Mouse (Mus musculus) cerebellum, adult 11-12 months (tissue): Measurements from ENCODE around the gene Pik3cb.

Source experiments
- DNase-seq: peaks from one replicate; pipeline ENCODE4 v3.0.0; 2022

The Pik3cb gene

GRCm38 (mm10) chr9:99140063-99140882 is at the start of gene Pik3cb:
Gene Pik3cb (minus strand): TSS chr9:99140621.
- DNase-seq = peak; percentile 94

DNA sequence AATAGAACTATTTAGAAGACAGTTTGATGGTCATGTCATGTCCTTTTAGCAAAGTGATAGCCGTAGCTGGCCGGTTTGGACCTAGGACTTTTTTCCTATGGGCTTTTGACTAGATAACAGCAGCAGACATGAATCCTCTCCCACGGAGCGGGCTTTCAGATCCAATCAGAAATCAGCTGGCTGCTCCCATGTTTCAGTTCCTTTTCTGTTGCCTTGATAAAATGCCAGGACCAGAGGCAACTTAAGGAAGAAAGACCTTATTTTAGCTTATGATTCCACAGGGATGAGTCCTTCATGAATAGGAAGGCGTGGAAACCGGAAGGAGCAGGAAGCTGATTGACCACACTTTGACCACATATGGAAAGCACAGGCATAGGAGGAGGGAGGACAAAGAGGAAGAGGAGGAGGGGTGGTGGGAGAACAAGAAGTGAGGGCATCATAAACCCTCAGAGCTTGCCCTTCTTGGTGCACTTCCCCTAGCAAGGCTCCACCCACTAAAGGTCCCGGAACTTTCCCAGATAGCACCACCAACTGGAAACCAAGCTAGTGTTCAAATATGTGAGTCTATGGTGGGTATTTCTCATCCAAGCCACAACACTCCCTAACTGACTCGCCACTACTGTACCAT is 42.7 kb upstream of the Pik3cb start:
- DNase-seq = no peak

DNA sequence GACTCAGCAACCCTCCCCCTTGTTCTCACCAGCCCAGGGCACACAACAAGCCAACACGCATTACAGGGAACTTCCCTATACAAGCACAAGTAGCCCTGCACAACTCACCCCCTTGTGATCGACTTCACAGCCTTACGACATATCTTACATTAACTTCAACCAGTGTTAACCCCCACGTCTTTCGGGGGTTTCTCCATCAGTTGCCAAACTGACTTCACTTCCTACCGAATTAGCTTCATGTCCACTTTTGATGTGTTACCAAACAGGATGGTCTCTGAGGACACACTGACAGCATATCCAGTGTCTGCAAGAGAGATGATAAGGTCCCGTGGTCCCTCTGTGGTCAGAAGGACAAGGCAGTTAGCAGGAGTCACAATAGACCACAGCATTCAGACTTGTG is 41.7 kb upstream of the Pik3cb start:
- no peak for DNase-seq

GRCm38 (mm10) chr9:99180272-99180671 is 39.9 kb upstream of the Pik3cb start:
- DNase-seq = no peak

- DNase-seq = no peak
Observed at GRCm38 (mm10) chr9:99178736-99179135, 38.3 kb upstream of the Pik3cb start.

GRCm38 (mm10) chr9:99175774-99176173 is 35.4 kb upstream of the Pik3cb start:
- no peak for DNase-seq

GRCm38 (mm10) chr9:99172811-99173210 is 32.4 kb upstream of the Pik3cb start:
- no peak for DNase-seq

GRCm38 (mm10) chr9:99171186-99171585 is 30.8 kb upstream of the Pik3cb start:
- no peak for DNase-seq

DNA sequence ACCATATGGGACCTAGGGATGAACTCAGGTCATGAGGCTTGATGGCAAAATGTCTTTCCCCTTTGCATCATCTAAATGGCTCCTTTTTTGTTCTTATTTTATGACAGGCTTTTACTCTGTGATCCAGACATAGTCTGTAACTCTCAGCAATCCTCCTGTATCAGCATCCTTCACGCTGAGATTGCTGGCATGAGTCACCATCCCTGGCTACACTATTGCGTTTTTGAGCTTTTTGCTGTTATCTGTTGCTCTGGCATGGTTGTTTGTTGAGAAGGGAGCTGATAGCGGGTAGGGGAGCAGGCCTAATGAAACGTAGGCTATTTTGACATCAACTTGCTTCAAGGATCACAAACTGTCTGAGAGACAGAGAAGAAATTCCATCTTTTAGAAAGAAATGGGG is 28.6 kb upstream of the Pik3cb start:
- no peak for DNase-seq

GRCm38 (mm10) chr9:99166946-99167345 is 26.5 kb upstream of the Pik3cb start:
- DNase-seq = no peak

GRCm38 (mm10) chr9:99165956-99166355 is 25.5 kb upstream of the Pik3cb start:
- DNase-seq = no peak

GRCm38 (mm10) chr9:99164664-99165226 is 24.3 kb upstream of the Pik3cb start:
- no peak for DNase-seq

- DNase-seq = no peak
Observed at GRCm38 (mm10) chr9:99164148-99164503, 23.7 kb upstream of the Pik3cb start.

GRCm38 (mm10) chr9:99163420-99164147 is 23.2 kb upstream of the Pik3cb start:
- DNase-seq = peak; percentile 8

- no peak for DNase-seq
Observed at GRCm38 (mm10) chr9:99162839-99163238, 22.4 kb upstream of the Pik3cb start.

- DNase-seq = no peak
Observed at GRCm38 (mm10) chr9:99160780-99161179, 20.4 kb upstream of the Pik3cb start.

GRCm38 (mm10) chr9:99159932-99160331 is 19.5 kb upstream of the Pik3cb start:
- no peak for DNase-seq

DNA sequence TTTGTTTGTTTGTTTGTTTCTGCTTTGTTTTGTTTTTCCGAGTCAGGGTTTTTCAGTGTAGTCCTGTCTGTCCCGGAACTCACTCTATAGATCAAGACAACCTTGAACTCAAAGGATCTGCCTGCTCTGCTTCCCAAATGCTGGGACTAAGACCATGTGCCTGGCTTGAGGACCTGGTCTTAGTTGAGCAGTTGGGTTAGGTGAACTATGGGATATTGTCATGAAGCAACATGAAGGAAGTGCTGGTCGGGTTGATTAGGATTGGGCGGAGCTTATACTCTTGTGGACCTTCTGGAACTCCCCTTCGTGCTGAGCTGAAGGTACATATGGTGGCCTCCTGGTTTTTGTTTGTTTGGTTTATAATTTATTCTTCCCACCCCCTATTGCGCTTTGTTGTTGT is 18.3 kb upstream of the Pik3cb start:
- DNase-seq = no peak

- DNase-seq = no peak
Observed at GRCm38 (mm10) chr9:99158203-99158632, 17.8 kb upstream of the Pik3cb start.

- peak; percentile 32 for DNase-seq
Observed at GRCm38 (mm10) chr9:99153655-99154054, 13.2 kb upstream of the Pik3cb start.

- DNase-seq = no peak
Observed at GRCm38 (mm10) chr9:99152699-99153490, 12.5 kb upstream of the Pik3cb start.
